Mouse (Mus musculus): Measurements from ENCODE around the gene Arid4a. TPM values are rescaled to one million over a fixed set of nuclear protein-coding genes. Genes with fewer than 3 reads are reported as not detected.
A peak's percentile ranks its signal among the peaks of the same experiment; 100 is the strongest.

The Arid4a gene
- polyA plus RNA-seq, 1 experiment from 2014 or later = 32.5 TPM

- ATAC-seq (ENCODE audit: low read depth) = no peak
- WGBS = 90% methylated on average over 10 of the region's 10 CpGs
- Histone ChIP-seq H3K27me3 (replicated peaks; ENCODE audit: control insufficient read depth, insufficient read depth, low read length) (no peaks in the 10 kb centered on the region), H3K4me3 (ENCODE audit: low read depth, low read length) (no peak overlapping the region), H3K9me3 (ENCODE audit: control insufficient read depth, low read length) (no peaks in the 10 kb centered on the region), H3K4me2 (ENCODE audit: low read depth, low read length) (no peak overlapping the region), H3K9ac (ENCODE audit: low read depth, low read length) (no peak overlapping the region), H3K36me3 (ENCODE audit: control insufficient read depth, insufficient read depth, low read length) (peaks cover 36% of the 10 kb centered on the region), H3K4me1 (ENCODE audit: control insufficient read depth, insufficient read depth, low read length) (no peaks in the 10 kb centered on the region), H3K27ac (replicated peaks; ENCODE audit: low read depth, low read length) (no peak overlapping the region)
- DNase-seq (ENCODE audit: low spot score) = no peak
Measured at GRCm38 (mm10) chr12:71122731-71123130, 106.9 kb downstream of the Arid4a start.

- H3K4me1 ChIP-seq (ENCODE audit: control insufficient read depth, insufficient read depth, low read length) = no peaks in the 10 kb centered on the region
- H3K4me3 ChIP-seq (ENCODE audit: low read depth, low read length) = no peak overlapping the region
- H3K36me3 ChIP-seq (ENCODE audit: control insufficient read depth, insufficient read depth, low read length) = peaks cover 36% of the 10 kb centered on the region
- DNase-seq (ENCODE audit: low spot score) (no peak), ATAC-seq (ENCODE audit: low read depth) (no peak)
- 85% methylated on average over 9 of the region's 9 CpGs for WGBS
- H3K4me2 ChIP-seq (ENCODE audit: low read depth, low read length) = no peak overlapping the region
- H3K9me3 ChIP-seq (ENCODE audit: control insufficient read depth, low read length) = no peaks in the 10 kb centered on the region
- H3K27me3 ChIP-seq (replicated peaks; ENCODE audit: control insufficient read depth, insufficient read depth, low read length) = no peaks in the 10 kb centered on the region
- H3K27ac ChIP-seq (replicated peaks; ENCODE audit: low read depth, low read length) = no peak overlapping the region
- H3K9ac ChIP-seq (ENCODE audit: low read depth, low read length) = no peak overlapping the region
Measured at GRCm38 (mm10) chr12:71123286-71123685, 107.5 kb downstream of the Arid4a start.

- DNase-seq (ENCODE audit: low spot score) (no peak), ATAC-seq (ENCODE audit: low read depth) (no peak)
- H3K27me3 ChIP-seq (replicated peaks; ENCODE audit: control insufficient read depth, insufficient read depth, low read length) = no peaks in the 10 kb centered on the region
- no peak overlapping the region for H3K27ac ChIP-seq (replicated peaks; ENCODE audit: low read depth, low read length)
- H3K36me3 ChIP-seq (ENCODE audit: control insufficient read depth, insufficient read depth, low read length) = peaks cover 35% of the 10 kb centered on the region
- WGBS = 24% methylated on average over 5 of the region's 5 CpGs
- peak overlapping the region; percentile 89 for H3K4me2 ChIP-seq (ENCODE audit: low read depth, low read length)
- peak overlapping the region; percentile 80 for H3K4me3 ChIP-seq (ENCODE audit: low read depth, low read length)
- H3K9me3 ChIP-seq (ENCODE audit: control insufficient read depth, low read length) = no peaks in the 10 kb centered on the region
- peaks cover 12% of the 10 kb centered on the region for H3K4me1 ChIP-seq (ENCODE audit: control insufficient read depth, insufficient read depth, low read length)
- H3K9ac ChIP-seq (ENCODE audit: low read depth, low read length) = peak overlapping the region; percentile 89
Measured at GRCm38 (mm10) chr12:71135581-71135980, 119.8 kb downstream of the Arid4a start.

- Histone ChIP-seq H3K9me3 (ENCODE audit: control insufficient read depth, low read length) (no peaks in the 10 kb centered on the region), H3K4me1 (ENCODE audit: control insufficient read depth, insufficient read depth, low read length) (peaks cover 12% of the 10 kb centered on the region), H3K36me3 (ENCODE audit: control insufficient read depth, insufficient read depth, low read length) (peaks cover 38% of the 10 kb centered on the region), H3K27ac (replicated peaks; ENCODE audit: low read depth, low read length) (peak within 1 kb of the TSS; percentile 72), H3K9ac (ENCODE audit: low read depth, low read length) (peak within 1 kb of the TSS; percentile 89), H3K4me2 (ENCODE audit: low read depth, low read length) (peak within 1 kb of the TSS; percentile 89), H3K27me3 (replicated peaks; ENCODE audit: control insufficient read depth, insufficient read depth, low read length) (no peaks in the 10 kb centered on the region), H3K4me3 (ENCODE audit: low read depth, low read length) (peak within 1 kb of the TSS; percentile 80)
- under 1% methylated on average over 50 of the region's 52 CpGs for WGBS
- peak; percentile 89 for DNase-seq (ENCODE audit: low spot score)
- peak; percentile 93 for ATAC-seq (ENCODE audit: low read depth)
Measured at GRCm38 (mm10) chr12:71136130-71136973, 120.6 kb downstream of the Arid4a start, which contains the start of the genes Timm9 and 2700049A03Rik. Gene Timm9 (minus strand): TSS chr12:71136684. Gene 2700049A03Rik (plus strand): TSS chr12:71136848.

- peak overlapping the region; percentile 72 for H3K27ac ChIP-seq (replicated peaks; ENCODE audit: low read depth, low read length)
- peak overlapping the region; percentile 89 for H3K9ac ChIP-seq (ENCODE audit: low read depth, low read length)
- no peaks in the 10 kb centered on the region for H3K27me3 ChIP-seq (replicated peaks; ENCODE audit: control insufficient read depth, insufficient read depth, low read length)
- peak overlapping the region; percentile 89 for H3K4me2 ChIP-seq (ENCODE audit: low read depth, low read length)
- H3K4me3 ChIP-seq (ENCODE audit: low read depth, low read length) = peak overlapping the region; percentile 80
- peaks cover 12% of the 10 kb centered on the region for H3K4me1 ChIP-seq (ENCODE audit: control insufficient read depth, insufficient read depth, low read length)
- H3K9me3 ChIP-seq (ENCODE audit: control insufficient read depth, low read length) = no peaks in the 10 kb centered on the region
- under 1% methylated on average over 30 of the region's 30 CpGs for WGBS
- peaks cover 40% of the 10 kb centered on the region for H3K36me3 ChIP-seq (ENCODE audit: control insufficient read depth, insufficient read depth, low read length)
- DNase-seq (ENCODE audit: low spot score) (peak; percentile 93), ATAC-seq (ENCODE audit: low read depth) (peak; percentile 84)
Measured at GRCm38 (mm10) chr12:71136974-71137491, 121.2 kb downstream of the Arid4a start.

- ATAC-seq (ENCODE audit: low read depth) = no peak
- WGBS = 4% methylated on average over 11 of the region's 11 CpGs
- Histone ChIP-seq H3K27ac (replicated peaks; ENCODE audit: low read depth, low read length) (no peak overlapping the region), H3K36me3 (ENCODE audit: control insufficient read depth, insufficient read depth, low read length) (peaks cover 40% of the 10 kb centered on the region), H3K9ac (ENCODE audit: low read depth, low read length) (peak overlapping the region; percentile 89), H3K4me1 (ENCODE audit: control insufficient read depth, insufficient read depth, low read length) (peaks cover 12% of the 10 kb centered on the region), H3K4me3 (ENCODE audit: low read depth, low read length) (peak overlapping the region; percentile 80), H3K4me2 (ENCODE audit: low read depth, low read length) (peak overlapping the region; percentile 89), H3K27me3 (replicated peaks; ENCODE audit: control insufficient read depth, insufficient read depth, low read length) (no peaks in the 10 kb centered on the region), H3K9me3 (ENCODE audit: control insufficient read depth, low read length) (no peaks in the 10 kb centered on the region)
- DNase-seq (ENCODE audit: low spot score) = no peak
Measured at GRCm38 (mm10) chr12:71137686-71138085, 121.9 kb downstream of the Arid4a start.

- no peak for ATAC-seq (ENCODE audit: low read depth)
- no peak for DNase-seq (ENCODE audit: low spot score)
- Histone ChIP-seq H3K4me2 (ENCODE audit: low read depth, low read length) (peak overlapping the region; percentile 89), H3K9ac (ENCODE audit: low read depth, low read length) (no peak overlapping the region), H3K9me3 (ENCODE audit: control insufficient read depth, low read length) (no peaks in the 10 kb centered on the region), H3K27ac (replicated peaks; ENCODE audit: low read depth, low read length) (no peak overlapping the region), H3K27me3 (replicated peaks; ENCODE audit: control insufficient read depth, insufficient read depth, low read length) (no peaks in the 10 kb centered on the region), H3K4me3 (ENCODE audit: low read depth, low read length) (no peak overlapping the region), H3K36me3 (ENCODE audit: control insufficient read depth, insufficient read depth, low read length) (peaks cover 47% of the 10 kb centered on the region), H3K4me1 (ENCODE audit: control insufficient read depth, insufficient read depth, low read length) (peaks cover 12% of the 10 kb centered on the region)
- 80% methylated on average over 5 of the region's 5 CpGs for WGBS
Measured at GRCm38 (mm10) chr12:71139258-71139828, 123.6 kb downstream of the Arid4a start.

- H3K36me3 ChIP-seq (ENCODE audit: control insufficient read depth, insufficient read depth, low read length) = peaks cover 65% of the 10 kb centered on the region
- no peaks in the 10 kb centered on the region for H3K9me3 ChIP-seq (ENCODE audit: control insufficient read depth, low read length)
- no peak overlapping the region for H3K27ac ChIP-seq (replicated peaks; ENCODE audit: low read depth, low read length)
- no peak for DNase-seq (ENCODE audit: low spot score)
- no peak overlapping the region for H3K4me2 ChIP-seq (ENCODE audit: low read depth, low read length)
- no peak overlapping the region for H3K9ac ChIP-seq (ENCODE audit: low read depth, low read length)
- ATAC-seq (ENCODE audit: low read depth) = no peak
- H3K4me3 ChIP-seq (ENCODE audit: low read depth, low read length) = no peak overlapping the region
- H3K4me1 ChIP-seq (ENCODE audit: control insufficient read depth, insufficient read depth, low read length) = peaks cover 9% of the 10 kb centered on the region; the same call in 1 of the 2 replicates
- no peaks in the 10 kb centered on the region for H3K27me3 ChIP-seq (replicated peaks; ENCODE audit: control insufficient read depth, insufficient read depth, low read length)
Measured at GRCm38 (mm10) chr12:71141189-71141588, 125.4 kb downstream of the Arid4a start.

Measured in embryonic facial prominence, embryonic 14.5 days (tissue).